Mouse (Mus musculus) testis, adult 2 months (tissue): ENCODE measurements around the gene Tspo2.

Source experiments
- CTCF ChIP-seq: fragments of 200-500 bp; IDR thresholded peaks from 2 replicates; pipeline ENCODE4 v1.5.1; 2012; ENCODE audit warnings: low read depth, mild to moderate bottlenecking, inconsistent platforms, low read length, moderate library complexity; ENCODE audit not compliant: control insufficient read depth, insufficient read depth, insufficient replicate concordance
- POLR2A ChIP-seq: fragments of 200-500 bp; IDR thresholded peaks from 2 replicates; pipeline ENCODE4 v1.6.1; 2012; ENCODE audit warnings: low read depth, mild to moderate bottlenecking, inconsistent platforms, low read length, moderate library complexity; ENCODE audit not compliant: control insufficient read depth

GRCm38 (mm10) chr17:48418781-48419180, 32.5 kb downstream of the Tspo2 start:
- no peak for TF ChIP-seq CTCF
- TF ChIP-seq POLR2A = no peak
